Mouse (Mus musculus): ENCODE data around the gene Gm14409.
"Not testable (repeated sequence)": the region's sequence is repeated elsewhere in the genome, so short reads cannot be mapped to it uniquely, and the experiment has no call there.

DNA sequence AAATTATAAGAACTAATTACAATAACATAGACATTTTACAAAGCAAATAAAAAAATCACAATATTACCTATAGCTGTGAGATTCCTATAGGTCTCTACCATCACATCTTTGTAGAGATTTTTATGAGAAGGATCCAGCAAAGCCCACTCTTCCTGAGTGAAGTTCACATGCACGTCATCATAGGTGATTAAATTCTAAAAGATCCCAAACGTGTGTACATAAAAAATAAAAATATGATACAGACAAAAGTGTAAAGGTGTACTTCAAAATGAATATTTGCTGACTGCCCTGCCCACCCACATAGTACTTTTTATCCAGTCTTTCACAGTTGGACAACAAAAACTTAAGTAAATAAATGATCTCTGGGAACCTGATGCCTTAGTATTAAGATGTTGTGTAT lies at the start of gene Gm14409:
- TF ChIP-seq EP300 (IDR thresholded peaks at IDR 0.05; ENCODE audit: low read length); ZC3H11A (IDR thresholded peaks at IDR 0.05; ENCODE audit: low read depth, low read length); NELFE (IDR thresholded peaks at IDR 0.05; ENCODE audit: low read depth, low read length); POLR2A (IDR thresholded peaks at IDR 0.05; ENCODE audit: low read depth, low read length); ZMIZ1 (IDR thresholded peaks at IDR 0.05; ENCODE audit: low read depth, low read length); CTCF (conservative IDR thresholded peaks at IDR 0.05 in 1 of 2, IDR thresholded peaks at IDR 0.05 in 1 of 2; ENCODE audit: low read depth in 2 of 2, low read length in 2 of 2); TBP (conservative IDR thresholded peaks at IDR 0.05; ENCODE audit: low read depth, low read length); NRF1 (IDR thresholded peaks at IDR 0.05; ENCODE audit: low read depth, low read length): not testable (repeated sequence)

Data from CH12.LX (cell line).